Mouse (Mus musculus) stomach, embryonic 14.5 days (tissue): ENCODE measurements around the gene Piwil4. TPM values are rescaled to one million over a fixed set of nuclear protein-coding genes. Genes with fewer than 3 reads are reported as not detected.

Experiments used
- ATAC-seq: fragments of 200-750 bp; cut with Nextera tagmentation; 2 replicates; pipeline ENCODE4 v1.8.0; 2017; ENCODE audit warnings: low read depth, moderate TSS enrichment; ENCODE audit not compliant: insufficient number of reproducible peaks, insufficient read depth, low FRiP score
- H3K27ac ChIP-seq: fragments of 300-500 bp; sonication (generic); 2 replicates; pipeline ENCODE4 v1.5.1; 2014; ENCODE audit warnings: mild to moderate bottlenecking, low read length, moderate library complexity, mixed read lengths
- H3K27me3 ChIP-seq: fragments of 300-500 bp; sonication (generic); 2 replicates; pipeline ENCODE4 v1.6.1; 2014; ENCODE audit warnings: low read length, control low read depth, mixed read lengths; ENCODE audit not compliant: control insufficient read depth, insufficient read depth
- H3K36me3 ChIP-seq: fragments of 300-500 bp; sonication (generic); 2 replicates; pipeline ENCODE4 v1.6.1; 2014; ENCODE audit warnings: mild to moderate bottlenecking, control low read depth, low read length, moderate library complexity, mixed read lengths; ENCODE audit not compliant: control insufficient read depth, insufficient read depth
- H3K4me1 ChIP-seq: fragments of 300-500 bp; sonication (generic); 2 replicates; pipeline ENCODE4 v1.6.1; 2014; ENCODE audit warnings: low read length, control low read depth, mixed read lengths; ENCODE audit not compliant: control insufficient read depth, insufficient read depth
- H3K4me2 ChIP-seq: fragments of 300-500 bp; sonication (generic); replicated peaks from 2 replicates; pipeline ENCODE4 v1.6.1; 2014; ENCODE audit warnings: low read depth, low read length, control low read depth
- H3K4me3 ChIP-seq: fragments of 300-500 bp; sonication (generic); 2 replicates; pipeline ENCODE4 v1.5.1; 2014; ENCODE audit warnings: low read depth, low read length, control low read depth
- H3K9ac ChIP-seq: fragments of 300-500 bp; sonication (generic); replicated peaks from 2 replicates; pipeline ENCODE4 v1.6.1; 2014; ENCODE audit warnings: low read depth, mild to moderate bottlenecking, control low read depth, low read length, moderate library complexity, mixed read lengths
- H3K9me3 ChIP-seq: fragments of 300-500 bp; sonication (generic); 2 replicates; pipeline ENCODE4 v1.6.1; 2016; ENCODE audit warnings: low read depth, low read length, control low read depth; ENCODE audit not compliant: control insufficient read depth
- WGBS: fragments of 180-500 bp; shearing (Covaris S2); extraction: QIAGEN DNeasy Blood & Tissue Kit; methylation state at CpG from one replicate; pipeline ENCODE4 v1.1.7; 2014; 5-methylcytosine and 5-hydroxymethylcytosine counted together
- polyA plus RNA-seq: library from polyadenylated mRNA; unstranded; fragments of >200 nt; fragmentation: Nextera tagmentation; extraction: Ambion mirVana; gene quantifications from 2 replicates; pipeline ENCODE4 v1.2.1, GENCODE M21; 2014

The Piwil4 gene
- polyA plus RNA-seq, 1 experiment from 2014 or later, result 0.12 TPM

GRCm38 (mm10) chr9:14647849-14648248 is 92.7 kb downstream of the Piwil4 start:
- H3K9ac ChIP-seq, result no peak overlapping the region
- no peak overlapping the region for H3K27ac ChIP-seq
- H3K9me3 ChIP-seq, result no peaks in the 10 kb centered on the region
- no peak overlapping the region for H3K4me3 ChIP-seq
- 76% methylated on average over 8 of the region's 8 CpGs for WGBS
- no peaks in the 10 kb centered on the region for H3K36me3 ChIP-seq
- H3K27me3 ChIP-seq, result no peaks in the 10 kb centered on the region
- no peak for ATAC-seq
- no peak overlapping the region for H3K4me2 ChIP-seq
- H3K4me1 ChIP-seq, result no peaks in the 10 kb centered on the region

- no peak overlapping the region for H3K4me3 ChIP-seq
These were observed 93.9 kb downstream of the Piwil4 start for GRCm38 (mm10) chr9:14646641-14647040.

More at GRCm38 (mm10) chr9:14646641-14647040, 93.9 kb downstream of the Piwil4 start:
- Histone ChIP-seq H3K27me3 (no peaks in the 10 kb centered on the region), H3K4me2 (no peak overlapping the region), H3K9me3 (no peaks in the 10 kb centered on the region), H3K9ac (no peak overlapping the region), H3K36me3 (no peaks in the 10 kb centered on the region), H3K27ac (no peak overlapping the region), H3K4me1 (peaks cover 7% of the 10 kb centered on the region; the same call in 1 of the 2 replicates)
- WGBS, result 98% methylated on average over 1 of the region's 1 CpGs
- ATAC-seq, result no peak

Other genes with a start within 250 kb of the Piwil4 start
- 0.38 and 0.48 TPM in 2 replicates for gene Kdm4d, start 240.3 kb downstream of the Piwil4 start, polyA plus RNA-seq
- gene Cwc15, start 240.1 kb downstream of the Piwil4 start, polyA plus RNA-seq, result 146 and 154 TPM in 2 replicates
- gene Amotl1, start 95.7 kb downstream of the Piwil4 start, polyA plus RNA-seq, result 31.8 and 35.3 TPM in 2 replicates
- 7.1 and 7.6 TPM in 2 replicates for gene Fut4, start 11.7 kb upstream of the Piwil4 start, polyA plus RNA-seq
- not detected in 2 replicates for gene 1700012B09Rik, start 30.3 kb upstream of the Piwil4 start, polyA plus RNA-seq
- gene Mre11a, start 43.9 kb upstream of the Piwil4 start, polyA plus RNA-seq, result 29.6 and 33.1 TPM in 2 replicates
- gene Ankrd49, start 44.1 kb upstream of the Piwil4 start, polyA plus RNA-seq, result 47.0 and 49.6 TPM in 2 replicates
- gene Gpr83, start 119.5 kb upstream of the Piwil4 start, polyA plus RNA-seq, result 0.52 and 0.59 TPM in 2 replicates
- not detected in 2 replicates for gene Izumo1r, start 163.2 kb upstream of the Piwil4 start, polyA plus RNA-seq